Mouse (Mus musculus) G1E (cell line): ENCODE results near the gene Rtkn. TPM values are rescaled to one million over a fixed set of nuclear protein-coding genes. Genes with fewer than 3 reads are reported as not detected.

ENCODE experiments used
- ATAC-seq: 2 replicates; pipeline ENCODE4 v1.8.0; 2016; ENCODE audit warnings: mild to moderate bottlenecking; ENCODE audit not compliant: insufficient number of reproducible peaks, poor library complexity, low FRiP score, severe bottlenecking; ENCODE audit errors: extremely low read depth
- DNase-seq: peaks from one replicate; pipeline ENCODE4 v3.0.0; 2012; ENCODE audit warnings: low spot score
- H3K27me3 ChIP-seq: 2 replicates; pipeline ENCODE4 v1.6.1; 2012; ENCODE audit warnings: mild to moderate bottlenecking, low read length, inconsistent platforms; ENCODE audit not compliant: insufficient read depth
- H3K36me3 ChIP-seq: replicated peaks from 2 replicates; pipeline ENCODE3; 2012; ENCODE audit warnings: mild to moderate bottlenecking, inconsistent platforms
- H3K4me1 ChIP-seq: 2 replicates; pipeline ENCODE4 v1.6.1; 2012; ENCODE audit warnings: low read depth, low read length, inconsistent platforms, mixed read lengths; ENCODE audit not compliant: insufficient read depth
- H3K4me3 ChIP-seq: 2 replicates; pipeline ENCODE4 v1.5.1; 2012; ENCODE audit warnings: low read depth, mild to moderate bottlenecking, inconsistent platforms, low read length, moderate library complexity, mixed read lengths
- H3K9me3 ChIP-seq: replicated peaks from 2 replicates; pipeline ENCODE4 v1.6.1; 2012; ENCODE audit warnings: inconsistent platforms
- CTCF ChIP-seq: IDR thresholded peaks from 2 replicates; pipeline ENCODE4 v1.5.1; 2012; ENCODE audit warnings: low read depth, low read length, inconsistent platforms, mixed read lengths
- GATA1 ChIP-seq: IDR thresholded peaks from 2 replicates; pipeline ENCODE4 v1.6.1; 2012; ENCODE audit warnings: borderline replicate concordance, low read length, inconsistent platforms, mixed read lengths
- GATA2 ChIP-seq: IDR thresholded peaks from 2 replicates; pipeline ENCODE4 v1.6.1; 2012; ENCODE audit warnings: low read depth, low read length, inconsistent platforms, borderline replicate concordance
- POLR2AphosphoS5 ChIP-seq: IDR thresholded peaks from 2 replicates; pipeline ENCODE4 v1.6.1; 2012; ENCODE audit warnings: low read depth, low read length, inconsistent platforms; ENCODE audit not compliant: insufficient replicate concordance
- TAL1 ChIP-seq: conservative IDR thresholded peaks from 2 replicates; pipeline ENCODE4 v1.6.1; 2012; ENCODE audit warnings: low read depth, low read length, inconsistent platforms, mixed read lengths
- polyA plus RNA-seq: library from polyadenylated mRNA; stranded (reverse); fragments of >175 nt; gene quantifications from 2 replicates; pipeline ENCODE4 v1.2.3, GENCODE M21; 2012
- total RNA-seq, 2 experiments: library from RNA; stranded (forward) in 1 of 2; stranded (reverse) in 1 of 2; fragments of 200-1000 nt in 1 of 2; fragments of >200 nt in 1 of 2; fragmentation: Nextera tagmentation in 1 of 2; gene quantifications; 2 replicates each; pipeline ENCODE4 v1.2.3; 2014 to 2017

Rtkn gene
- total and polyA plus RNA-seq, 3 experiments, result 4.0 to 34.2 (median 7.6) TPM

DNA sequence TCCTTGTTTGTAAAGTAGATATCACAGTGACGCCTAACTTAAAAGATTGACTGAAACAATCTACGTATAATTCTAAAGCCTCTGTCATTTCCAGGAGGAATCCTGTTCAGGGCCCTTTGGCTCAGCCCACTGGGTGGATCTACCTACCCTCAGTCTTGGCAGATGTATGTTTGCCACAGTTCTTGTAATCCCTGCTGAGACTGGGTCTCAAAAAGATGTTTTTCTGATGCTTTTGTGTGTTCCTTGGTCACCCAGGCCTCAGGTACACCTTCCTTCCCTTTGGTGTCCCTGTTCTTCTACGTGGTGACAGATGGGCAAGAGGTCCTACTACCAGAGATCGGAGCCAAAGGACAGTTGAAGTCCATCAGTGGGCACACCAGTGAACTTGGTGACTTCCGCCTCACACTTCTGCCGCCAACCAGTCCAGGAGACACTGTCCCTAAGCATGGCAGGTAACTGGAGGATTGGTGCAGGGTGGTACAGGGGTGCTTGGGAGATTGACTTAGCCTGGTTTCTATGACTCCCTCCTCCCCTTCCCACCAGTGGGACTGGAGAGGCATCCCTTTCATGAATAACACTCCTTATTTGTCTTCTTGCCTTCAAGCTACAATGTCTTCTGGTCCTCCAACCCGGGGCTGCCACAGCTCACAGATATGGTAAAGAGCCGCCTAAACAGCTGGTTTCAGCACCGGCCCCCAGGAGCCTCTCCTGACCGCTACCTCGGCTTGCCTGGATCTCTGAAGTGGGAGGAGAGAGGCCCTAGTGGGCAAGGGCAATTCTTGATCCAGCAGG is 18.7 kb upstream of the Rtkn start:
- ATAC-seq (no peak), DNase-seq (no peak)
- Histone ChIP-seq H3K4me3 (peak overlapping the region; percentile 94), H3K4me1 (peaks cover 76% of the 10 kb centered on the region), H3K27me3 (no peaks in the 10 kb centered on the region), H3K9me3 (no peaks in the 10 kb centered on the region), H3K36me3 (peaks cover 63% of the 10 kb centered on the region)
- TF ChIP-seq GATA2 (no peak), GATA1 (no peak)

DNA sequence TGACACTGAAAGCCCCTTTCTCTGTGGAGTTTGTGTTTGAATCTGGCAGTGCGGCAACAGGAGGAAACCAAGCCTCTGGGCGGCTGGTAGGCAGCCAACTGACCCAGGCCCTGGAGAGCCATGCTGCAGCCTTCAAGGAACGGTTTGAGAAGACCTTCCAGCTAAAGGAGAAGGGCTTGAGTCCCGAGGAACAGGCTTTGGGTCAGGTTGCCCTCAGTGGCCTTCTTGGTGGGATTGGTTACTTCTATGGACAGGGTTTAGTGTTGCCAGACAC is 18.2 kb upstream of the Rtkn start:
- peaks cover 62% of the 10 kb centered on the region for H3K36me3 ChIP-seq
- peaks cover 77% of the 10 kb centered on the region for H3K4me1 ChIP-seq
- no peaks in the 10 kb centered on the region for H3K9me3 ChIP-seq

GRCm38 (mm10) chr6:83117616-83118015 is 17.6 kb upstream of the Rtkn start:
- peaks cover 79% of the 10 kb centered on the region for H3K4me1 ChIP-seq
- H3K9me3 ChIP-seq, result no peaks in the 10 kb centered on the region
- H3K36me3 ChIP-seq, result peaks cover 61% of the 10 kb centered on the region
- DNase-seq (no peak), ATAC-seq (no peak)
- H3K27me3 ChIP-seq, result no peaks in the 10 kb centered on the region
- peak overlapping the region; percentile 46; the same call in 1 of the 2 replicates for H3K4me3 ChIP-seq
- TF ChIP-seq GATA2, result no peak
- no peak for TF ChIP-seq TAL1
- TF ChIP-seq GATA1, result no peak
- no peak for TF ChIP-seq POLR2AphosphoS5
- TF ChIP-seq CTCF, result no peak

More for the DNA sequence above, 18.2 kb upstream of the Rtkn start:
- no peaks in the 10 kb centered on the region for H3K27me3 ChIP-seq
- DNase-seq (no peak), ATAC-seq (no peak)
- no peak for TF ChIP-seq TAL1
- no peak for TF ChIP-seq GATA2
- TF ChIP-seq GATA1, result no peak
- no peak for TF ChIP-seq CTCF
- no peak for TF ChIP-seq POLR2AphosphoS5
- H3K4me3 ChIP-seq, result peak overlapping the region; percentile 94; the same call in 1 of the 2 replicates

- TF ChIP-seq GATA2, result no peak
- TF ChIP-seq CTCF, result no peak
- TF ChIP-seq TAL1, result no peak
- TF ChIP-seq POLR2AphosphoS5, result no peak
- TF ChIP-seq GATA1, result no peak
- H3K4me1 ChIP-seq, result peaks cover 81% of the 10 kb centered on the region
- no peak for DNase-seq
- H3K9me3 ChIP-seq, result no peaks in the 10 kb centered on the region
- ATAC-seq, result no peak
- no peak overlapping the region; the same call in 1 of the 2 replicates for H3K4me3 ChIP-seq
- peaks cover 62% of the 10 kb centered on the region for H3K36me3 ChIP-seq
- H3K27me3 ChIP-seq, result no peaks in the 10 kb centered on the region
Measured at GRCm38 (mm10) chr6:83118369-83118768, 16.9 kb upstream of the Rtkn start.

DNA sequence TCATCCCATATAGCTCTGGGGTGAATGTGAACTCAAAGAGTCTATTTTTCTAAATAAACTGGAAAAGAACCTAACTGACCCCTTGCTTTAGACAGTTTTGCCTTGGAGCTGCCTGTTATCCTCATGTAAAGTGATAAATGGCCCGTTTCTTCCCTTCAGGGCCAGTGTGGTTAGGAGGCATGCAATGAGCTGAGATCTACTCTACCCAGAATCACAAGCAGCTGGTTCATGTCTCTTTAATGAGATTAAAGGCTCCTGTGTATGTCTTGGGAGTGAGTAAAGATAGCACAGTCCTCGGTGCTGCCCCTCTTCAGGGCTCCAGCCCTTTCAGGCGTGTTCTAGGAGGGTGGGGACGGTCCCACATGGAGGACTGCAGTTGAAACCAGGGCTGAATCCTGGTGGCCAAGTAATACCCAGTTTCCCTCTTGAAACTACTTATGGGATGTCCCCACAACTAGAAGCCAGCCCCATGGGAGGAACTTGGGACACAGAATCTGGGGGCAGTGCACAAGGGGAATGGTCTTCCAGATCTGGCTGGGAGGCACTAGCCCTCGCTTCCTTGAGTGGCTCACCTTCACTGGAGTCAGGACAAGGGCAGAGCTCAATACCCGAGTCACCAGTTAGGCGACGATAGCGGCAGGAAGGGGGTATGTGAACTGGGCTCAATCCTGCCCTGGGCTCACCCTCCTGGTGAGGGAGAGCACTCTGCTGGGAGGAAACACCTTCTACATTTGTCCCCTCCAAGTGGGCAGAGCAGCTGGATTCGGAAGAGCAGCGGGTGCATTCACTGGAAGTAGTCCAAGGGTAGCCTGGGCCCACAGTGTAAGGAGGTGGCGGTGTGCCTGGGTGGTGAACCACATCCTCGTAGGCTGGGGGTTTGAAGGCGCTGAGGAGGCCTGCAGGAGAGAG is 16.2 kb upstream of the Rtkn start:
- Histone ChIP-seq H3K27me3 (no peaks in the 10 kb centered on the region), H3K9me3 (no peaks in the 10 kb centered on the region), H3K36me3 (peaks cover 61% of the 10 kb centered on the region), H3K4me3 (peak overlapping the region; percentile 80; the same call in 1 of the 2 replicates), H3K4me1 (peaks cover 79% of the 10 kb centered on the region)
- TF ChIP-seq TAL1, result no peak
- no peak for TF ChIP-seq GATA2
- no peak for DNase-seq
- no peak for ATAC-seq

DNA sequence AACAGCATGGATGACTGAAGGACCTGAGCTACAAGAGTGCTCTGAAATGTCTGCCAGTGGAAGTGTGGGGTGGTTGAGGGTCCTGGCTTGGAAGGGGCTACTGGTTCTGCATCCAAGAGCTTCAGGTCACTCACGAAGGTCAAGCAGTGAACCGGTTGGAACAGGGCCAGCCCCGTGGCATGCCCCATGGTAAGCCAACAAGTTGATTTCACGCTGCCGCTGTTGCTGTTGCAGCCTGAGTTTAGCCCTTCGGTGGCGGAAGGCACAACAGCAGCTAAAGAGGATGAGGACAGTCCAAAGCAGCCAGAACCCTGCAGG is 15.6 kb upstream of the Rtkn start:
- Histone ChIP-seq H3K36me3 (peaks cover 63% of the 10 kb centered on the region), H3K4me1 (peaks cover 79% of the 10 kb centered on the region), H3K4me3 (peak overlapping the region; percentile 80; the same call in 1 of the 2 replicates), H3K9me3 (no peaks in the 10 kb centered on the region), H3K27me3 (no peaks in the 10 kb centered on the region)
- TF ChIP-seq POLR2AphosphoS5 (0 out of 2 replicates have a peak, but pooled peaks have one; percentile 32), GATA1 (no peak)
- DNase-seq, result no peak
- ATAC-seq, result no peak
